24 mouse cellular contexts compared by ENCODE assay signal in genomic region chr2:168514131-168514530, GRCm38 (mm10).
DNase-seq lines count a peak whose midpoint lies in the region; ATAC-seq lines count a peak whose summit lies in the region.
"Had no signal": no experiment of that assay in that cellular context is flagged by ENCODE, and none has a peak within 500 bp of the region (broad histone marks: within the 10 kb centered on the region; RNA-seq: fewer than 3 reads in every experiment).

No protein-coding gene starts in this region.

- no peak overlapping the region for H3K4me2 ChIP-seq in midbrain, embryonic 11.5 days
- no peak overlapping the region for H3K4me2 ChIP-seq in midbrain, embryonic 16.5 days (ENCODE audit: low read length)
- H3K4me2 ChIP-seq: embryonic facial prominence, embryonic 12.5 days; forebrain, embryonic 13.5 days; forebrain, embryonic 15.5 days had no signal

- WGBS in midbrain, embryonic 11.5 days: 89% methylated on average over 5 of the region's 5 CpGs
- 91% methylated on average over 5 of the region's 5 CpGs for WGBS in midbrain, embryonic 16.5 days

- H3K4me3 ChIP-seq in midbrain, embryonic 11.5 days (ENCODE audit: low read depth, low read length): no peak overlapping the region
- H3K4me3 ChIP-seq in midbrain, embryonic 16.5 days (ENCODE audit: low read depth, low read length): no peak overlapping the region
- H3K4me3 ChIP-seq: embryonic facial prominence, embryonic 10.5 days; embryonic facial prominence, embryonic 12.5 days; forebrain, embryonic 13.5 days; forebrain, embryonic 15.5 days had no signal

- no peak for ATAC-seq in midbrain, embryonic 11.5 days (ENCODE audit: low FRiP score)
- ATAC-seq in midbrain, embryonic 16.5 days: no peak
- ATAC-seq: activated CD4-positive, CD25-positive, alpha-beta regulatory T cell, adult 4 months; CD4-positive, CD25-positive, alpha-beta regulatory T cell, adult 4 months; forebrain, embryonic 13.5 days; forebrain, embryonic 15.5 days; forebrain, postnatal 0 days; Patski had no signal

- H3K27me3 ChIP-seq in midbrain, embryonic 11.5 days (ENCODE audit: control insufficient read depth, insufficient read depth, low read length): no peaks in the 10 kb centered on the region
- no peaks in the 10 kb centered on the region for H3K27me3 ChIP-seq in midbrain, embryonic 16.5 days (ENCODE audit: control insufficient read depth, insufficient read depth, low read depth, low read length)
- H3K27me3 ChIP-seq: CH12.LX; embryonic facial prominence, embryonic 12.5 days; forebrain, embryonic 13.5 days; forebrain, embryonic 15.5 days; Patski had no signal

- no peaks in the 10 kb centered on the region for H3K4me1 ChIP-seq in midbrain, embryonic 11.5 days (ENCODE audit: control insufficient read depth, insufficient read depth, low read length)
- no peaks in the 10 kb centered on the region for H3K4me1 ChIP-seq in midbrain, embryonic 16.5 days (ENCODE audit: control insufficient read depth, insufficient read depth, low read length)
- H3K4me1 ChIP-seq: embryonic facial prominence, embryonic 10.5 days; embryonic facial prominence, embryonic 12.5 days; forebrain, embryonic 13.5 days; forebrain, embryonic 15.5 days had no signal

- H3K9me3 ChIP-seq in midbrain, embryonic 11.5 days (ENCODE audit: control insufficient read depth, low read length): no peaks in the 10 kb centered on the region
- H3K9me3 ChIP-seq in midbrain, embryonic 16.5 days (replicated peaks; ENCODE audit: control insufficient read depth, low read length, poor library complexity, severe bottlenecking): no peaks in the 10 kb centered on the region
- H3K9me3 ChIP-seq: embryonic facial prominence, embryonic 12.5 days; forebrain, embryonic 13.5 days; forebrain, embryonic 15.5 days had no signal

- H3K27ac ChIP-seq in midbrain, embryonic 11.5 days (ENCODE audit: low read depth, low read length): no peak overlapping the region
- no peak overlapping the region for H3K27ac ChIP-seq in midbrain, embryonic 16.5 days (ENCODE audit: low read length)
- H3K27ac ChIP-seq: embryonic facial prominence, embryonic 10.5 days; embryonic facial prominence, embryonic 12.5 days; forebrain, embryonic 13.5 days; forebrain, embryonic 15.5 days had no signal

- DNase-seq in heart, adult 18-20 months: peak; percentile 36 to 55
- DNase-seq in heart, postnatal 25 days (ENCODE audit: low spot score): no peak
- peak; percentile 8 for DNase-seq in midbrain, embryonic 11.5 days (ENCODE audit: low spot score, missing footprints)
- DNase-seq in neural tube, embryonic 10.5 days (ENCODE audit: extremely low spot score, low spot score): no peak
- DNase-seq: adrenal gland, adult 8-10 months; adrenal gland, postnatal 14 days; adrenal gland, postnatal 36 days; B cell, adult 2 months; cerebellum, adult 11-12 months; cerebellum, adult 2 months; cerebellum, adult 9-10 months; cerebellum, postnatal 10 days; cerebellum, postnatal 25 days; forebrain, postnatal 0 days had no signal

- intact Hi-C loops in heart, postnatal 25 days (cut with DNase I): no loop called here

- H3K9ac ChIP-seq in midbrain, embryonic 11.5 days (ENCODE audit: low read length): no peak overlapping the region
- H3K9ac ChIP-seq in midbrain, embryonic 16.5 days (ENCODE audit: low read depth, low read length): no peak overlapping the region
- H3K9ac ChIP-seq: embryonic facial prominence, embryonic 12.5 days; forebrain, embryonic 13.5 days; forebrain, embryonic 15.5 days; forebrain, postnatal 0 days had no signal

- H3K36me3 ChIP-seq in midbrain, embryonic 11.5 days (ENCODE audit: control insufficient read depth, insufficient read depth, low read length): no peaks in the 10 kb centered on the region
- no peaks in the 10 kb centered on the region for H3K36me3 ChIP-seq in midbrain, embryonic 16.5 days (ENCODE audit: control insufficient read depth, insufficient read depth, low read length)
- H3K36me3 ChIP-seq: embryonic facial prominence, embryonic 10.5 days; embryonic facial prominence, embryonic 12.5 days; forebrain, embryonic 15.5 days; G1E had no signal

Comparison
In these comparisons a context has a peak if more than half of its experiments do, and no peak if none do; other contexts are left out.
1. DNase-seq: peak in heart, adult 18-20 months (2 of 2) and midbrain, embryonic 11.5 days (single experiment); none in heart, postnatal 25 days (single experiment) and neural tube, embryonic 10.5 days (single experiment).